Mouse (Mus musculus) kidney, embryonic 16.5 days (tissue): Measurements from ENCODE around the gene Casq1. TPM values are rescaled to one million over a fixed set of nuclear protein-coding genes. Genes with fewer than 3 reads are reported as not detected.

ENCODE experiments used
- ATAC-seq: fragments of 200-750 bp; cut with Nextera tagmentation; 2 replicates; pipeline ENCODE4 v1.8.0; 2017; ENCODE audit warnings: moderate TSS enrichment; ENCODE audit not compliant: low FRiP score, low TSS enrichment
- H3K27ac ChIP-seq: fragments of 300-500 bp; sonication (generic); 2 replicates; pipeline ENCODE4 v1.5.1; 2014; ENCODE audit warnings: low read length
- H3K27me3 ChIP-seq: fragments of 300-500 bp; sonication (generic); 2 replicates; pipeline ENCODE4 v1.6.1; 2014; ENCODE audit warnings: low read length, control low read depth, mixed read lengths; ENCODE audit not compliant: insufficient read depth
- H3K36me3 ChIP-seq: fragments of 300-500 bp; sonication (generic); 2 replicates; pipeline ENCODE4 v1.6.1; 2014; ENCODE audit warnings: low read length, control low read depth, mixed read lengths; ENCODE audit not compliant: insufficient read depth
- H3K4me1 ChIP-seq: fragments of 300-500 bp; sonication (generic); 2 replicates; pipeline ENCODE4 v1.6.1; 2014; ENCODE audit warnings: low read length, control low read depth, mixed read lengths; ENCODE audit not compliant: insufficient read depth
- H3K4me2 ChIP-seq: fragments of 300-500 bp; sonication (generic); replicated peaks from 2 replicates; pipeline ENCODE4 v1.6.1; 2014; ENCODE audit warnings: low read depth, low read length
- H3K4me3 ChIP-seq: fragments of 300-500 bp; sonication (generic); 2 replicates; pipeline ENCODE4 v1.5.1; 2014; ENCODE audit warnings: mild to moderate bottlenecking, low read length
- H3K9ac ChIP-seq: fragments of 300-500 bp; sonication (generic); replicated peaks from 2 replicates; pipeline ENCODE4 v1.6.1; 2014; ENCODE audit warnings: low read length
- H3K9me3 ChIP-seq: fragments of 300-500 bp; sonication (generic); 2 replicates; pipeline ENCODE4 v1.6.1; 2016; ENCODE audit warnings: low read length, control low read depth
- WGBS: fragments of 180-500 bp; shearing (Covaris S2); extraction: QIAGEN DNeasy Blood & Tissue Kit; methylation state at CpG from one replicate; pipeline ENCODE4 v1.1.7; 2014; 5-methylcytosine and 5-hydroxymethylcytosine counted together
- polyA plus RNA-seq: library from polyadenylated mRNA; unstranded; fragments of >200 nt; fragmentation: Nextera tagmentation; extraction: Ambion mirVana; gene quantifications from 2 replicates; pipeline ENCODE4 v1.2.1, GENCODE M21; 2015

Casq1 gene
- polyA plus RNA-seq, 1 experiment from 2014 or later: 5.6 TPM

- H3K9me3 ChIP-seq: no peaks in the 10 kb centered on the region
- no peak overlapping the region for H3K27ac ChIP-seq
- ATAC-seq: peak; percentile 59; the same call in 1 of the 2 replicates
- 95% methylated on average over 10 of the region's 10 CpGs for WGBS
- H3K9ac ChIP-seq: no peak overlapping the region
- peaks cover 60% of the 10 kb centered on the region for H3K36me3 ChIP-seq
- H3K4me3 ChIP-seq: no peak overlapping the region
- no peak overlapping the region for H3K4me2 ChIP-seq
- no peaks in the 10 kb centered on the region for H3K4me1 ChIP-seq
- H3K27me3 ChIP-seq: no peaks in the 10 kb centered on the region
Observed at GRCm38 (mm10) chr1:172186401-172187289, 33.0 kb downstream of the Casq1 start.

- Histone ChIP-seq H3K36me3 (peaks cover 51% of the 10 kb centered on the region), H3K4me1 (no peaks in the 10 kb centered on the region), H3K9me3 (no peaks in the 10 kb centered on the region), H3K27me3 (no peaks in the 10 kb centered on the region), H3K27ac (no peak overlapping the region), H3K4me3 (no peak overlapping the region), H3K9ac (no peak overlapping the region), H3K4me2 (no peak overlapping the region)
- ATAC-seq: no peak
Observed at GRCm38 (mm10) chr1:172183915-172184314, 35.8 kb downstream of the Casq1 start.

GRCm38 (mm10) chr1:172183056-172183455, 36.6 kb downstream of the Casq1 start:
- no peak overlapping the region for H3K9ac ChIP-seq
- no peak overlapping the region for H3K4me2 ChIP-seq
- peaks cover 50% of the 10 kb centered on the region for H3K36me3 ChIP-seq
- no peak overlapping the region for H3K4me3 ChIP-seq
- ATAC-seq: no peak
- no peak overlapping the region for H3K27ac ChIP-seq
- WGBS: 96% methylated on average over 6 of the region's 6 CpGs
- H3K27me3 ChIP-seq: no peaks in the 10 kb centered on the region
- H3K4me1 ChIP-seq: no peaks in the 10 kb centered on the region
- H3K9me3 ChIP-seq: no peaks in the 10 kb centered on the region

GRCm38 (mm10) chr1:172181777-172182176, 37.9 kb downstream of the Casq1 start:
- no peak for ATAC-seq
- H3K9ac ChIP-seq: no peak overlapping the region
- H3K27me3 ChIP-seq: no peaks in the 10 kb centered on the region
- no peak overlapping the region for H3K4me2 ChIP-seq
- H3K4me1 ChIP-seq: no peaks in the 10 kb centered on the region
- no peak overlapping the region for H3K27ac ChIP-seq
- 97% methylated on average over 3 of the region's 3 CpGs for WGBS
- H3K9me3 ChIP-seq: no peaks in the 10 kb centered on the region
- H3K4me3 ChIP-seq: no peak overlapping the region
- H3K36me3 ChIP-seq: peaks cover 45% of the 10 kb centered on the region

GRCm38 (mm10) chr1:172180881-172181280, 38.8 kb downstream of the Casq1 start:
- H3K9ac ChIP-seq: no peak overlapping the region
- H3K4me2 ChIP-seq: no peak overlapping the region
- no peaks in the 10 kb centered on the region for H3K27me3 ChIP-seq
- WGBS: 40% methylated on average over 4 of the region's 4 CpGs
- ATAC-seq: no peak
- no peak overlapping the region for H3K27ac ChIP-seq
- no peaks in the 10 kb centered on the region for H3K9me3 ChIP-seq
- peaks cover 39% of the 10 kb centered on the region for H3K36me3 ChIP-seq
- no peaks in the 10 kb centered on the region for H3K4me1 ChIP-seq
- H3K4me3 ChIP-seq: no peak overlapping the region

- ATAC-seq: no peak
- Histone ChIP-seq H3K9ac (no peak overlapping the region), H3K27me3 (no peaks in the 10 kb centered on the region), H3K4me2 (no peak overlapping the region), H3K9me3 (no peaks in the 10 kb centered on the region), H3K4me1 (no peaks in the 10 kb centered on the region), H3K36me3 (peaks cover 50% of the 10 kb centered on the region), H3K4me3 (no peak overlapping the region), H3K27ac (no peak overlapping the region)
- 41% methylated on average over 7 of the region's 7 CpGs for WGBS
Observed at GRCm38 (mm10) chr1:172179102-172179501, 40.6 kb downstream of the Casq1 start.

GRCm38 (mm10) chr1:172177791-172178190, 41.9 kb downstream of the Casq1 start:
- peaks cover 59% of the 10 kb centered on the region for H3K36me3 ChIP-seq
- 88% methylated on average over 7 of the region's 7 CpGs for WGBS

GRCm38 (mm10) chr1:172173181-172173580, 46.5 kb downstream of the Casq1 start:
- Histone ChIP-seq H3K4me1 (0 out of 2 replicates have a peak, but pooled peaks cover 4% of the 10 kb centered on the region), H3K9ac (no peak overlapping the region), H3K36me3 (peaks cover 76% of the 10 kb centered on the region), H3K4me2 (no peak overlapping the region), H3K27me3 (no peaks in the 10 kb centered on the region), H3K27ac (no peak overlapping the region), H3K4me3 (no peak overlapping the region), H3K9me3 (0 out of 2 replicates have a peak, but pooled peaks cover 6% of the 10 kb centered on the region)
- no peak for ATAC-seq
- 62% methylated on average over 5 of the region's 5 CpGs for WGBS

More at GRCm38 (mm10) chr1:172177791-172178190, 41.9 kb downstream of the Casq1 start:
- H3K9me3 ChIP-seq: no peaks in the 10 kb centered on the region
- no peak overlapping the region for H3K27ac ChIP-seq
- H3K4me1 ChIP-seq: no peaks in the 10 kb centered on the region
- H3K4me3 ChIP-seq: no peak overlapping the region
- no peak overlapping the region for H3K9ac ChIP-seq
- H3K4me2 ChIP-seq: no peak overlapping the region
- H3K27me3 ChIP-seq: no peaks in the 10 kb centered on the region
- ATAC-seq: no peak

GRCm38 (mm10) chr1:172172381-172172780, 47.3 kb downstream of the Casq1 start:
- no peak overlapping the region for H3K4me3 ChIP-seq
- H3K36me3 ChIP-seq: peaks cover 72% of the 10 kb centered on the region
- 0 out of 2 replicates have a peak, but pooled peaks have one; percentile 33 for ATAC-seq
- 0 out of 2 replicates have a peak, but pooled peaks cover 6% of the 10 kb centered on the region for H3K9me3 ChIP-seq
- 70% methylated on average over 21 of the region's 21 CpGs for WGBS
- no peak overlapping the region for H3K4me2 ChIP-seq
- H3K27me3 ChIP-seq: no peaks in the 10 kb centered on the region
- peaks cover 12% of the 10 kb centered on the region; the same call in 1 of the 2 replicates for H3K4me1 ChIP-seq
- H3K27ac ChIP-seq: no peak overlapping the region
- H3K9ac ChIP-seq: no peak overlapping the region

GRCm38 (mm10) chr1:172169809-172170208, 49.9 kb downstream of the Casq1 start:
- no peak overlapping the region for H3K27ac ChIP-seq
- peaks cover 74% of the 10 kb centered on the region for H3K36me3 ChIP-seq
- no peaks in the 10 kb centered on the region for H3K27me3 ChIP-seq
- WGBS: 86% methylated on average over 5 of the region's 5 CpGs
- peaks cover 17% of the 10 kb centered on the region; the same call in 1 of the 2 replicates for H3K4me1 ChIP-seq
- H3K9ac ChIP-seq: no peak overlapping the region
- no peak for ATAC-seq
- no peak overlapping the region for H3K4me2 ChIP-seq
- H3K9me3 ChIP-seq: 0 out of 2 replicates have a peak, but pooled peaks cover 6% of the 10 kb centered on the region
- no peak overlapping the region for H3K4me3 ChIP-seq
